Mouse (Mus musculus) bone marrow macrophage, adult 2 months (primary cell): ENCODE measurements around the gene Cdkn2c.

Source experiments
- CTCF ChIP-seq: IDR thresholded peaks from 2 replicates; pipeline ENCODE4 v1.5.1; 2012; ENCODE audit warnings: low read depth, mild to moderate bottlenecking, low read length, moderate library complexity
- POLR2A ChIP-seq: IDR thresholded peaks from 2 replicates; pipeline ENCODE4 v1.6.1; 2012; ENCODE audit warnings: mild to moderate bottlenecking, low read depth, low read length, borderline replicate concordance

- no peak for TF ChIP-seq CTCF
- TF ChIP-seq POLR2A, result no peak
Measured at GRCm38 (mm10) chr4:109661183-109661582, 5.8 kb downstream of the Cdkn2c start.
